Mouse (Mus musculus) stomach, postnatal 0 days (tissue): ENCODE data around the gene Arid3b.

Experiments used
- CTCF ChIP-seq: IDR thresholded peaks from 2 replicates; pipeline ENCODE4 v1.5.1; 2016; ENCODE audit warnings: antibody characterized with exemption, low read depth, mild to moderate bottlenecking, moderate library complexity
- EP300 ChIP-seq: optimal IDR thresholded peaks from 2 replicates; pipeline ENCODE3; 2016; ENCODE audit warnings: antibody characterized with exemption

DNA sequence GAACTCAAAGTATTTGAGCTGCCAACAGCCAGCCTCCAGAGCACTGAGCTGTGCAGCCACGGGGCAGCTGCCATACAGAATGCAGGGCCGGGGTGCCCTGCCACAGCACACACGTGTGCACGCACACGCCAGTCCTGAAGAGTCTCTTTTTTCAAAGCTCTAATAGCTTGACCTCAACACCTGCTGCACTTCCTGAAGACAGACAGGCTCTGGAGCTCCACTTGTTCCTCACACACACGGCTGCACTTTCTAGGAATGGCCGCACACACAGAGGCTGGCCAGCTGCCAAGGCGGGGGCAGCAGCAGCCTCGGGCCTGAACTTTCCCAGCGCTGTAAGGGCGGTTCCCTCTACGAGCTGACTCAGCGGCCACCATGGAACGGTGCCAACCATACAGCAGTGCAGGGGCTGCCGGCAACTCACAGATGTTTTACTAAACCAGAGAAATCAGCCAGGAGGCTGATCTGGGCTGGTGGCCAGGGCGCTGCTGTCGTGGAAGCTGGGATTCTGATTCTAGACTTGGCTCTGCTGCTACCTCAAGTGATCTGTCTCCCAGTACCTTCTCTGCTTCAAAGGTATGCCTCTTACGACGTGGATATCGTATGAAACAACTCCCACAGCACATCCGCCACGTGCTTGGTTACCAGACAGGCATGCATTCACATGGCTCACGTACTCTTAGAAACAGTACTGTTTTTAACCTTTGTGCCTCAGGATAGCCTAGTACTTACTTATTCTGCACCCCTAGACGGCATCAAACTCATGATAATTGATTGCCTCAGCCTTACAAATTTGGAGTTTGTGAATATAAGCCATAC, 5.1 kb downstream of the Arid3b start:
- TF ChIP-seq CTCF (peak; percentile 29), EP300 (no peak)
